Mouse (Mus musculus) heart, embryonic 14.5 days (tissue): ENCODE data around the gene Olfr826. TPM values are rescaled to one million over a fixed set of nuclear protein-coding genes. Genes with fewer than 3 reads are reported as not detected.
"Not testable (repeated sequence)": the region's sequence is repeated elsewhere in the genome, so short reads cannot be mapped to it uniquely, and the experiment has no call there.

Experiments used
- ATAC-seq: fragments of 200-750 bp; cut with Nextera tagmentation; 2 replicates; pipeline ENCODE4 v1.8.0; 2017; ENCODE audit warnings: low read depth, moderate TSS enrichment; ENCODE audit not compliant: insufficient number of reproducible peaks, insufficient read depth, low FRiP score
- H3K27ac ChIP-seq, 2 experiments: fragments of 200-500 bp in 1 of 2; fragments of 300-500 bp in 1 of 2; sonication (generic) in 1 of 2; replicated peaks in 1 of 2; 2 replicates each; pipeline ENCODE4 v1.5.1; 2012 to 2014; ENCODE audit warnings: low read depth in 2 of 2, low read length in 2 of 2, control low read depth in 1 of 2, mild to moderate bottlenecking in 1 of 2, mixed read lengths in 1 of 2; ENCODE audit not compliant: control insufficient read depth in 1 of 2, insufficient read depth in 1 of 2
- H3K27me3 ChIP-seq: fragments of 300-500 bp; sonication (generic); 2 replicates; pipeline ENCODE4 v1.6.1; 2014; ENCODE audit warnings: mild to moderate bottlenecking, low read length, control low read depth; ENCODE audit not compliant: control insufficient read depth, insufficient read depth
- H3K36me3 ChIP-seq: fragments of 300-500 bp; sonication (generic); 2 replicates; pipeline ENCODE4 v1.6.1; 2014; ENCODE audit warnings: mild to moderate bottlenecking, control low read depth, low read length, mixed read lengths; ENCODE audit not compliant: control insufficient read depth, insufficient read depth
- H3K4me1 ChIP-seq, 2 experiments: fragments of 200-500 bp in 1 of 2; fragments of 300-500 bp in 1 of 2; sonication (generic) in 1 of 2; 2 replicates each; pipeline ENCODE4 v1.6.1; 2012 to 2014; ENCODE audit warnings: low read length in 2 of 2, control low read depth in 1 of 2, mixed read lengths in 1 of 2; ENCODE audit not compliant: control insufficient read depth in 2 of 2, insufficient read depth in 2 of 2
- H3K4me2 ChIP-seq: fragments of 300-500 bp; sonication (generic); 2 replicates; pipeline ENCODE4 v1.6.1; 2014; ENCODE audit warnings: mild to moderate bottlenecking, low read length
- H3K4me3 ChIP-seq, 2 experiments: fragments of 200-500 bp in 1 of 2; fragments of 300-500 bp in 1 of 2; sonication (generic) in 1 of 2; 2 replicates each; pipeline ENCODE4 v1.5.1; 2012 to 2014; ENCODE audit warnings: low read length in 2 of 2, mild to moderate bottlenecking in 2 of 2, control low read depth in 1 of 2, low read depth in 1 of 2, moderate library complexity in 1 of 2; ENCODE audit not compliant: control insufficient read depth in 1 of 2, insufficient read depth in 1 of 2
- H3K9ac ChIP-seq: fragments of 300-500 bp; sonication (generic); 2 replicates; pipeline ENCODE4 v1.6.1; 2014; ENCODE audit warnings: mild to moderate bottlenecking, low read length
- H3K9me3 ChIP-seq: fragments of 300-500 bp; sonication (generic); 2 replicates; pipeline ENCODE4 v1.6.1; 2016; ENCODE audit warnings: low read length, control low read depth; ENCODE audit not compliant: control insufficient read depth
- WGBS: fragments of 180-500 bp; shearing (Covaris S2); extraction: QIAGEN DNeasy Blood & Tissue Kit; methylation state at CpG from one replicate; pipeline ENCODE4 v1.1.7; 2014; 5-methylcytosine and 5-hydroxymethylcytosine counted together
- polyA plus RNA-seq: library from polyadenylated mRNA; unstranded; fragments of >200 nt; fragmentation: Nextera tagmentation; extraction: Ambion mirVana; gene quantifications from 2 replicates; pipeline ENCODE4 v1.2.1, GENCODE M21; 2014

Olfr826 gene
- polyA plus RNA-seq, 1 experiment from 2014 or later = not detected

DNA sequence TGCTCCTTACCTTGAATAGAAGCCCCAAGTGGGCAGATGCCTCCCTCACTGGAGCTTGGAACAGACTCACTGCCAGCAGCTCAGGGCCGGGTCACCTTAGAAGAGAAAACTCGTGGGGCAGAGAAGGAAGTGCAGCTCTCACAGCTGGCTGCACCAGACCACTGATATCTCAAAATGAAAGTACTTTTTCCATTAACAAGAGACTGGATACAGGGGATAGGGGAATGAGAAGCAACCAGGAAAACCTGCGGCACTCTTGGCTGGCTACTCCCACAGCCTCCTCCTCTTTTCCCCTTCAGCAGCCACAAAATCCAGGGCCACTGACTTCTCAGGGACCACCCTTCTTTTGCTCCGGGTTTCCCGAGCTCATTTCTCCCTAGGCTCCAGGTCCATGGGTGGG is 39.9 kb downstream of the Olfr826 start:
- ATAC-seq = no peak
- H3K27me3 ChIP-seq = no peaks in the 10 kb centered on the region
- H3K4me2 ChIP-seq = no peak overlapping the region
- no peak overlapping the region for H3K4me3 ChIP-seq
- H3K4me1 ChIP-seq = no peaks in the 10 kb centered on the region
- no peaks in the 10 kb centered on the region for H3K9me3 ChIP-seq
- no peak overlapping the region for H3K27ac ChIP-seq
- H3K36me3 ChIP-seq = no peaks in the 10 kb centered on the region
- WGBS = 60% methylated on average over 5 of the region's 5 CpGs
- no peak overlapping the region for H3K9ac ChIP-seq

DNA sequence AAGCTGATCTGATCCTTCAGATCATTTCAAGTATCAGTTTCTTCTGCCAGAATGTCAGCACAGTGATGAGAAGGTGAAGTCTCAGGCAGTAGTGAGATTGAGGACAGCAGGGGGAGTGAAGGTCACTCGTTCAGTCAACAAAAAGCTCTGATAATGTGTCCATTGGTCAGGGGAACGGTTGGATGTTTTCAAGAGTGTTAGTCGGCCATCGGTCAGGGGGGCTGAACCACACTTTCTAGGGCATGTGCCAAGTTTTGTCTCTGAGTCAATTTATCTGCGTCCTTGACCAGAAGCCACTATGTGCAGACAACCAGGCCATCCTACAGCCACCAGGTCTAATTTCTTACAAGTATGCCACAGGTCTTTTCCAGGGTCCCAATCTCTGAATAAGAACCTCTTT is 41.5 kb downstream of the Olfr826 start:
- 62% methylated on average over 5 of the region's 5 CpGs for WGBS
- not testable (repeated sequence) for ATAC-seq, H3K9me3 ChIP-seq, H3K27me3 ChIP-seq, H3K4me1 ChIP-seq, H3K36me3 ChIP-seq, H3K4me2 ChIP-seq, H3K9ac ChIP-seq, H3K4me3 ChIP-seq, H3K27ac ChIP-seq

DNA sequence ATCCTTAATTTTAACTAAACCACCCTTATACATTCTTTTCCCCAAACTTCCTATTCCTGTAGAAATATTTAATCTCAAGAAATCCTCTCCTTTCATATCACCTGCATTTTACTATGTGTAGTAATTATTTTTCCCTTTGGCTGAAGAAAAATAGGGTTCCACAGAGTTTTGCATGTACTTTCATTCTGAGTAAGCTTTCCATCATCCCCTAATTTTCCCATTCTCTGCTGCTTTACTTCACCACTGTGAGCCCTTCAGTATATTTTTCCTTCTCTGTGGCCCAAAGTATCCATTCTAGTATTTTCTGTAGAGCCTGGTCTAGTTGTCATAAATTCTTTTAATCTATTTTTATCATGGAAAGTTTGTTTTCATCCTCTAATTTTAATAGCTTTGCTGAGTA is 49.2 kb downstream of the Olfr826 start:
- H3K4me2 ChIP-seq = no peak overlapping the region
- no peak for ATAC-seq
- no peaks in the 10 kb centered on the region for H3K4me1 ChIP-seq
- H3K9ac ChIP-seq = no peak overlapping the region
- H3K9me3 ChIP-seq = no peaks in the 10 kb centered on the region
- no peak overlapping the region for H3K4me3 ChIP-seq
- no peaks in the 10 kb centered on the region for H3K36me3 ChIP-seq
- no peak overlapping the region for H3K27ac ChIP-seq
- H3K27me3 ChIP-seq = no peaks in the 10 kb centered on the region

DNA sequence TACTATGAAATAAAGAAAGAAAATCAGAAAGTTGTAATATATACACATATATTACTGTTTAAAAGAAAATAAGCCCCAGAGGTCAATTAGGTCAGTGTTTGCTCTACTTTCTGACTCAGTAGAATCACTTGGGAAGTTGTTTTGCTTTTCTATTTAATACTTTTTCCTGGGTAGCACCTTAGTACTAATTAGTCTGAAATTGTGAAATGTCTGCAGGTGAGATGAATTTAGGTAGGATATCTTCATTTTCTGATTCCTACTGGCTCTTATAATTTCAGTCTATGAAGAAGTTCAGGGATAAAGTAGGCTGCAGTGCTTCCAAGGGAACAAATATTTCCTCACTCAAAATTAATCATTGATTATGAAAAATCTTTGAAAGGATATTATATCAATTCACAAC is 54.1 kb downstream of the Olfr826 start, which contains the start of gene Olfr824:
Gene Olfr824, minus strand, starts transcription at position 101 of the 400 bp plus-strand sequence.
- not testable (repeated sequence) for H3K4me2 ChIP-seq, H3K36me3 ChIP-seq, H3K9me3 ChIP-seq, ATAC-seq, H3K27me3 ChIP-seq, H3K27ac ChIP-seq, H3K4me1 ChIP-seq, H3K9ac ChIP-seq, H3K4me3 ChIP-seq

Other genes starting within 250 kb of the Olfr826 start
- not detected in 2 replicates for gene Olfr818, start 235.1 kb downstream of the Olfr826 start, polyA plus RNA-seq
- gene Olfr819, start 216.9 kb downstream of the Olfr826 start, polyA plus RNA-seq = not detected in 2 replicates
- gene Olfr247, start 208.0 kb downstream of the Olfr826 start, polyA plus RNA-seq = not detected in 2 replicates
- gene Gm10310, start 199.1 kb downstream of the Olfr826 start, polyA plus RNA-seq = not detected in 2 replicates
- not detected in 2 replicates for gene Olfr820, start 171.6 kb downstream of the Olfr826 start, polyA plus RNA-seq
- not detected in 2 replicates for gene Olfr821, start 153.8 kb downstream of the Olfr826 start, polyA plus RNA-seq
- gene Olfr822, start 113.0 kb downstream of the Olfr826 start, polyA plus RNA-seq = not detected in 2 replicates
- not detected in 2 replicates for gene Olfr823, start 68.8 kb downstream of the Olfr826 start, polyA plus RNA-seq
- not detected in 2 replicates for gene Olfr824, start 54.2 kb downstream of the Olfr826 start, polyA plus RNA-seq
- not detected in 2 replicates for gene Olfr825, start 17.4 kb downstream of the Olfr826 start, polyA plus RNA-seq
- not detected in 2 replicates for gene Olfr827, start 30.2 kb upstream of the Olfr826 start, polyA plus RNA-seq
- not detected in 2 replicates for gene Neurod4, start 96.1 kb upstream of the Olfr826 start, polyA plus RNA-seq
- 0.30 TPM in 1 of 2 replicates, not detected in the other for gene Tespa1, start 138.7 kb upstream of the Olfr826 start, polyA plus RNA-seq
- not detected in 2 replicates for gene Vmn2r84, start 210.1 kb upstream of the Olfr826 start, polyA plus RNA-seq
- gene Vmn2r85, start 245.5 kb upstream of the Olfr826 start, polyA plus RNA-seq = not detected in 2 replicates